Mouse (Mus musculus): ENCODE results near the gene Il11ra1. TPM values are rescaled to one million over a fixed set of nuclear protein-coding genes. Genes with fewer than 3 reads are reported as not detected.

Il11ra1 gene
- polyA plus RNA-seq, 1 experiment from 2014 or later = 184 TPM

GRCm38 (mm10) chr4:41663614-41664013 lies 36.2 kb upstream of the Il11ra1 start:
- Histone ChIP-seq H3K36me3 (ENCODE audit: insufficient read depth, low read length) (no peaks in the 10 kb centered on the region), H3K4me1 (ENCODE audit: insufficient read depth, low read length) (peaks cover 64% of the 10 kb centered on the region)
- 24% methylated on average over 9 of the region's 9 CpGs for WGBS

GRCm38 (mm10) chr4:41664533-41664932 lies 35.3 kb upstream of the Il11ra1 start:
- H3K27ac ChIP-seq (ENCODE audit: low read length) = peak overlapping the region; percentile 87
- 22% methylated on average over 7 of the region's 7 CpGs for WGBS

More at GRCm38 (mm10) chr4:41663614-41664013, 36.2 kb upstream of the Il11ra1 start:
- Histone ChIP-seq H3K4me2 (replicated peaks; ENCODE audit: low read depth, low read length) (no peak overlapping the region; the same call in 1 of the 2 replicates), H3K27me3 (ENCODE audit: insufficient read depth, low read length) (0 out of 2 replicates have a peak, but pooled peaks cover 6% of the 10 kb centered on the region), H3K27ac (ENCODE audit: low read length) (no peak overlapping the region), H3K9me3 (ENCODE audit: low read length) (no peaks in the 10 kb centered on the region), H3K4me3 (ENCODE audit: low read length) (no peak overlapping the region), H3K9ac (replicated peaks; ENCODE audit: low read length) (no peak overlapping the region)
- peak; percentile 18; the same call in 1 of the 2 replicates for ATAC-seq (ENCODE audit: low FRiP score, low TSS enrichment)

GRCm38 (mm10) chr4:41665009-41665675 lies 34.6 kb upstream of the Il11ra1 start:
- Histone ChIP-seq H3K4me1 (ENCODE audit: insufficient read depth, low read length) (peaks cover 54% of the 10 kb centered on the region), H3K9me3 (ENCODE audit: low read length) (no peaks in the 10 kb centered on the region), H3K27ac (ENCODE audit: low read length) (peak overlapping the region; percentile 87), H3K4me3 (ENCODE audit: low read length) (no peak overlapping the region), H3K9ac (replicated peaks; ENCODE audit: low read length) (peak overlapping the region; percentile 49), H3K27me3 (ENCODE audit: insufficient read depth, low read length) (0 out of 2 replicates have a peak, but pooled peaks cover 6% of the 10 kb centered on the region), H3K4me2 (replicated peaks; ENCODE audit: low read depth, low read length) (peak overlapping the region; percentile 25), H3K36me3 (ENCODE audit: insufficient read depth, low read length) (no peaks in the 10 kb centered on the region)
- ATAC-seq (ENCODE audit: low FRiP score, low TSS enrichment) = peak; percentile 69
- 4% methylated on average over 6 of the region's 8 CpGs for WGBS

More at GRCm38 (mm10) chr4:41664533-41664932, 35.3 kb upstream of the Il11ra1 start:
- H3K9ac ChIP-seq (replicated peaks; ENCODE audit: low read length) = no peak overlapping the region
- no peaks in the 10 kb centered on the region for H3K9me3 ChIP-seq (ENCODE audit: low read length)
- no peaks in the 10 kb centered on the region for H3K36me3 ChIP-seq (ENCODE audit: insufficient read depth, low read length)
- no peak overlapping the region for H3K4me3 ChIP-seq (ENCODE audit: low read length)
- H3K27me3 ChIP-seq (ENCODE audit: insufficient read depth, low read length) = 0 out of 2 replicates have a peak, but pooled peaks cover 6% of the 10 kb centered on the region
- peaks cover 56% of the 10 kb centered on the region for H3K4me1 ChIP-seq (ENCODE audit: insufficient read depth, low read length)
- 0 out of 2 replicates have a peak overlapping the region, but pooled peaks have one; percentile 25 for H3K4me2 ChIP-seq (replicated peaks; ENCODE audit: low read depth, low read length)
- peak; percentile 35 for ATAC-seq (ENCODE audit: low FRiP score, low TSS enrichment)

GRCm38 (mm10) chr4:41666646-41667045 lies 33.1 kb upstream of the Il11ra1 start:
- WGBS = 41% methylated on average over 11 of the region's 11 CpGs
- Histone ChIP-seq H3K4me1 (ENCODE audit: insufficient read depth, low read length) (peaks cover 48% of the 10 kb centered on the region), H3K4me2 (replicated peaks; ENCODE audit: low read depth, low read length) (no peak overlapping the region), H3K9ac (replicated peaks; ENCODE audit: low read length) (peak overlapping the region; percentile 20; the same call in 1 of the 2 replicates), H3K9me3 (ENCODE audit: low read length) (no peaks in the 10 kb centered on the region), H3K27me3 (ENCODE audit: insufficient read depth, low read length) (0 out of 2 replicates have a peak, but pooled peaks cover 6% of the 10 kb centered on the region), H3K36me3 (ENCODE audit: insufficient read depth, low read length) (no peaks in the 10 kb centered on the region), H3K27ac (ENCODE audit: low read length) (peak overlapping the region; percentile 62), H3K4me3 (ENCODE audit: low read length) (no peak overlapping the region)
- no peak for ATAC-seq (ENCODE audit: low FRiP score, low TSS enrichment)

- Histone ChIP-seq H3K9ac (replicated peaks; ENCODE audit: low read length) (no peak overlapping the region), H3K4me3 (ENCODE audit: low read length) (no peak overlapping the region), H3K36me3 (ENCODE audit: insufficient read depth, low read length) (no peaks in the 10 kb centered on the region), H3K9me3 (ENCODE audit: low read length) (no peaks in the 10 kb centered on the region), H3K27me3 (ENCODE audit: insufficient read depth, low read length) (no peaks in the 10 kb centered on the region), H3K27ac (ENCODE audit: low read length) (no peak overlapping the region), H3K4me2 (replicated peaks; ENCODE audit: low read depth, low read length) (no peak overlapping the region), H3K4me1 (ENCODE audit: insufficient read depth, low read length) (peaks cover 41% of the 10 kb centered on the region)
- no peak for ATAC-seq (ENCODE audit: low FRiP score, low TSS enrichment)
- 85% methylated on average over 18 of the region's 18 CpGs for WGBS
Observed at GRCm38 (mm10) chr4:41670836-41671235, 29.0 kb upstream of the Il11ra1 start.

- H3K4me3 ChIP-seq (ENCODE audit: low read length) = no peak overlapping the region
- no peaks in the 10 kb centered on the region for H3K27me3 ChIP-seq (ENCODE audit: insufficient read depth, low read length)
- no peak overlapping the region; the same call in 1 of the 2 replicates for H3K27ac ChIP-seq (ENCODE audit: low read length)
- no peak overlapping the region for H3K9ac ChIP-seq (replicated peaks; ENCODE audit: low read length)
- H3K36me3 ChIP-seq (ENCODE audit: insufficient read depth, low read length) = no peaks in the 10 kb centered on the region
- H3K9me3 ChIP-seq (ENCODE audit: low read length) = no peaks in the 10 kb centered on the region
- no peak for ATAC-seq (ENCODE audit: low FRiP score, low TSS enrichment)
- H3K4me2 ChIP-seq (replicated peaks; ENCODE audit: low read depth, low read length) = no peak overlapping the region
- WGBS = 19% methylated on average over 5 of the region's 5 CpGs
- H3K4me1 ChIP-seq (ENCODE audit: insufficient read depth, low read length) = peaks cover 41% of the 10 kb centered on the region
Observed at GRCm38 (mm10) chr4:41671500-41671899, 28.3 kb upstream of the Il11ra1 start.

GRCm38 (mm10) chr4:41671963-41672480 lies 27.8 kb upstream of the Il11ra1 start:
- H3K4me3 ChIP-seq (ENCODE audit: low read length) = no peak overlapping the region
- no peaks in the 10 kb centered on the region for H3K36me3 ChIP-seq (ENCODE audit: insufficient read depth, low read length)
- H3K27me3 ChIP-seq (ENCODE audit: insufficient read depth, low read length) = no peaks in the 10 kb centered on the region
- no peak overlapping the region for H3K4me2 ChIP-seq (replicated peaks; ENCODE audit: low read depth, low read length)
- H3K9ac ChIP-seq (replicated peaks; ENCODE audit: low read length) = no peak overlapping the region
- H3K4me1 ChIP-seq (ENCODE audit: insufficient read depth, low read length) = peaks cover 41% of the 10 kb centered on the region
- 0 out of 2 replicates have a peak overlapping the region, but pooled peaks have one; percentile 31 for H3K27ac ChIP-seq (ENCODE audit: low read length)
- H3K9me3 ChIP-seq (ENCODE audit: low read length) = no peaks in the 10 kb centered on the region
- no peak for ATAC-seq (ENCODE audit: low FRiP score, low TSS enrichment)
- 16% methylated on average over 7 of the region's 8 CpGs for WGBS

- no peaks in the 10 kb centered on the region for H3K27me3 ChIP-seq (ENCODE audit: insufficient read depth, low read length)
- H3K4me3 ChIP-seq (ENCODE audit: low read length) = no peak overlapping the region
- 0 out of 2 replicates have a peak overlapping the region, but pooled peaks have one; percentile 31 for H3K27ac ChIP-seq (ENCODE audit: low read length)
- H3K36me3 ChIP-seq (ENCODE audit: insufficient read depth, low read length) = no peaks in the 10 kb centered on the region
- no peak overlapping the region for H3K4me2 ChIP-seq (replicated peaks; ENCODE audit: low read depth, low read length)
- peak; percentile 36 for ATAC-seq (ENCODE audit: low FRiP score, low TSS enrichment)
- no peaks in the 10 kb centered on the region for H3K9me3 ChIP-seq (ENCODE audit: low read length)
- WGBS = 22% methylated on average over 8 of the region's 8 CpGs
- no peak overlapping the region for H3K9ac ChIP-seq (replicated peaks; ENCODE audit: low read length)
- peaks cover 45% of the 10 kb centered on the region for H3K4me1 ChIP-seq (ENCODE audit: insufficient read depth, low read length)
Observed at GRCm38 (mm10) chr4:41672522-41672963, 27.2 kb upstream of the Il11ra1 start.

GRCm38 (mm10) chr4:41673186-41673585 lies 26.6 kb upstream of the Il11ra1 start:
- whole genome bisulfite sequencing = 70% methylated on average over 19 of the region's 19 CpGs
- ATAC-seq (ENCODE audit: low FRiP score, low TSS enrichment) = no peak
- no peak overlapping the region for H3K27ac ChIP-seq (ENCODE audit: low read length)
- no peak overlapping the region for H3K4me3 ChIP-seq (ENCODE audit: low read length)
- no peaks in the 10 kb centered on the region for H3K27me3 ChIP-seq (ENCODE audit: insufficient read depth, low read length)
- no peaks in the 10 kb centered on the region for H3K9me3 ChIP-seq (ENCODE audit: low read length)
- peaks cover 51% of the 10 kb centered on the region for H3K4me1 ChIP-seq (ENCODE audit: insufficient read depth, low read length)
- H3K9ac ChIP-seq (replicated peaks; ENCODE audit: low read length) = no peak overlapping the region
- no peaks in the 10 kb centered on the region for H3K36me3 ChIP-seq (ENCODE audit: insufficient read depth, low read length)
- H3K4me2 ChIP-seq (replicated peaks; ENCODE audit: low read depth, low read length) = no peak overlapping the region

Data from kidney, embryonic 16.5 days (tissue).